23 mouse cellular contexts compared by ENCODE assay signal in genomic region chrX:36767386-36767785, GRCm38 (mm10). TPM values are rescaled to one million over a fixed set of nuclear protein-coding genes. Genes with fewer than 3 reads are reported as not detected.
A peak's percentile ranks its signal among the peaks of the same experiment; 100 is the strongest.
DNase-seq lines count a peak whose midpoint lies in the region; ATAC-seq and TF ChIP-seq lines count a peak whose summit lies in the region.
"Had no signal": no experiment of that assay in that cellular context is flagged by ENCODE, and none has a peak within 500 bp of the region (broad histone marks: within the 10 kb centered on the region; RNA-seq: fewer than 3 reads in every experiment).

No protein-coding gene starts in this region.

- TF ChIP-seq EP300 in ES-Bruce4 (IDR thresholded peaks at IDR 0.05; ENCODE audit: insufficient read depth, low read depth, low read length) = no peak

- TF ChIP-seq CTCF in liver, adult 2 months (IDR thresholded peaks at IDR 0.05; ENCODE audit: low read depth, low read length) = no peak
- no peak for TF ChIP-seq CTCF in ES-Bruce4 (IDR thresholded peaks at IDR 0.05; ENCODE audit: low read depth, low read length)

- no peak for TF ChIP-seq POLR2A in liver, adult 2 months (IDR thresholded peaks at IDR 0.05; ENCODE audit: extremely low read depth, insufficient read depth, low read length)
- TF ChIP-seq POLR2A in ES-Bruce4 (IDR thresholded peaks at IDR 0.05; ENCODE audit: insufficient read depth, low read length) = no peak

- WGBS in liver, adult 2 months = 13% methylated on average over 5 of the region's 5 CpGs
- 59% methylated on average over 5 of the region's 5 CpGs for WGBS in liver, embryonic 12.5 days (ENCODE audit: insufficient replicate concordance)
- WGBS in kidney, embryonic 14.5 days = 71% methylated on average over 5 of the region's 5 CpGs
- 54% methylated on average over 5 of the region's 5 CpGs for WGBS in midbrain, embryonic 10.5 days

- H3K4me3 ChIP-seq in liver, adult 2 months (ENCODE audit: insufficient read depth, low read depth, low read length) = no peak overlapping the region
- no peak overlapping the region for H3K4me3 ChIP-seq in liver, embryonic 12.5 days
- H3K4me3 ChIP-seq in ES-Bruce4 (ENCODE audit: low read depth, low read length) = no peak overlapping the region
- H3K4me3 ChIP-seq in kidney, embryonic 14.5 days (ENCODE audit: low read length) = no peak overlapping the region
- H3K4me3 ChIP-seq in midbrain, embryonic 10.5 days = no peak overlapping the region
- H3K4me3 ChIP-seq: embryonic facial prominence, embryonic 10.5 days; embryonic facial prominence, embryonic 12.5 days; forebrain, embryonic 10.5 days; forebrain, embryonic 12.5 days had no signal

- no peak overlapping the region for H3K9ac ChIP-seq in liver, adult 2 months (ENCODE audit: low read depth, low read length)
- H3K9ac ChIP-seq in liver, embryonic 12.5 days = no peak overlapping the region
- H3K9ac ChIP-seq in ES-Bruce4 (ENCODE audit: low read depth, poor library complexity, severe bottlenecking) = no peak overlapping the region
- H3K9ac ChIP-seq in kidney, embryonic 14.5 days (ENCODE audit: low read depth, low read length) = no peak overlapping the region
- H3K9ac ChIP-seq: embryonic facial prominence, embryonic 12.5 days; forebrain, embryonic 12.5 days had no signal

- H3K4me1 ChIP-seq in liver, adult 2 months (ENCODE audit: control insufficient read depth, insufficient read depth, low read length) = no peaks in the 10 kb centered on the region; the same call in 1 of the 2 replicates
- H3K4me1 ChIP-seq in liver, embryonic 12.5 days = no peaks in the 10 kb centered on the region
- peaks cover 2% of the 10 kb centered on the region for H3K4me1 ChIP-seq in ES-Bruce4 (ENCODE audit: control insufficient read depth, insufficient read depth, low read length)
- H3K4me1 ChIP-seq in kidney, embryonic 14.5 days (ENCODE audit: control insufficient read depth, insufficient read depth, low read length) = no peaks in the 10 kb centered on the region
- H3K4me1 ChIP-seq in midbrain, embryonic 10.5 days = peaks cover 21% of the 10 kb centered on the region
- H3K4me1 ChIP-seq: embryonic facial prominence, embryonic 10.5 days; embryonic facial prominence, embryonic 12.5 days had no signal

- DNase-seq in liver, adult 2 months (ENCODE audit: extremely low read depth, low read depth, low spot score) = peak; percentile 90
- DNase-seq in ZHBTc4 (ENCODE audit: low read depth, low spot score) = peak; percentile 9
- DNase-seq in fat pad, adult 2 months (ENCODE audit: extremely low read depth, low read depth, low spot score) = peak; percentile 71
- no peak for DNase-seq in midbrain, embryonic 10.5 days (ENCODE audit: low spot score)
- DNase-seq: adrenal gland, adult 8-10 months; adrenal gland, postnatal 14 days; adrenal gland, postnatal 36 days; B cell, adult 2 months; cerebellum, adult 18-20 months; cerebellum, adult 8-10 months; cerebellum, postnatal 10 days; cerebellum, postnatal 25 days had no signal

- ATAC-seq in liver, embryonic 12.5 days = no peak
- no peak for ATAC-seq in kidney, embryonic 14.5 days (ENCODE audit: low FRiP score, low TSS enrichment)
- ATAC-seq: CD4-positive, CD25-positive, alpha-beta regulatory T cell, adult 4 months; forebrain, embryonic 14.5 days; forebrain, embryonic 16.5 days had no signal

- no peak overlapping the region for H3K4me2 ChIP-seq in liver, embryonic 12.5 days
- no peak overlapping the region for H3K4me2 ChIP-seq in kidney, embryonic 14.5 days (replicated peaks; ENCODE audit: low read depth, low read length)
- H3K4me2 ChIP-seq: embryonic facial prominence, embryonic 12.5 days; forebrain, embryonic 12.5 days had no signal

- no peaks in the 10 kb centered on the region for H3K79me2 ChIP-seq in liver, adult 2 months (ENCODE audit: control insufficient read depth, insufficient read depth, low read length)

- H3K27me3 ChIP-seq in liver, adult 2 months (ENCODE audit: control insufficient read depth, insufficient read depth, low read length) = no peaks in the 10 kb centered on the region
- H3K27me3 ChIP-seq in liver, embryonic 12.5 days (replicated peaks) = no peaks in the 10 kb centered on the region
- H3K27me3 ChIP-seq in ES-Bruce4 (ENCODE audit: control insufficient read depth, insufficient read depth, low read length, poor library complexity, severe bottlenecking) = no peaks in the 10 kb centered on the region
- H3K27me3 ChIP-seq in kidney, embryonic 14.5 days (ENCODE audit: control insufficient read depth, insufficient read depth, low read length) = no peaks in the 10 kb centered on the region
- no peaks in the 10 kb centered on the region for H3K27me3 ChIP-seq in midbrain, embryonic 10.5 days (ENCODE audit: low read depth, poor library complexity, severe bottlenecking)
- H3K27me3 ChIP-seq: CH12.LX; embryonic facial prominence, embryonic 12.5 days; forebrain, embryonic 12.5 days had no signal

- H3K9me3 ChIP-seq in liver, embryonic 12.5 days (replicated peaks) = no peaks in the 10 kb centered on the region
- H3K9me3 ChIP-seq in ES-Bruce4 (replicated peaks; ENCODE audit: control insufficient read depth, insufficient read depth, low read length, poor library complexity, severe bottlenecking) = no peaks in the 10 kb centered on the region
- no peaks in the 10 kb centered on the region for H3K9me3 ChIP-seq in kidney, embryonic 14.5 days (ENCODE audit: control insufficient read depth, low read length)
- no peaks in the 10 kb centered on the region for H3K9me3 ChIP-seq in midbrain, embryonic 10.5 days (replicated peaks)
- H3K9me3 ChIP-seq: embryonic facial prominence, embryonic 10.5 days; embryonic facial prominence, embryonic 12.5 days; forebrain, embryonic 10.5 days; forebrain, embryonic 12.5 days had no signal

- H3K27ac ChIP-seq in liver, adult 2 months (replicated peaks; ENCODE audit: insufficient read depth, low read depth, low read length) = peak overlapping the region; percentile 46
- no peak overlapping the region for H3K27ac ChIP-seq in liver, embryonic 12.5 days
- peak overlapping the region; percentile 6; the same call in 1 of the 2 replicates for H3K27ac ChIP-seq in ES-Bruce4 (ENCODE audit: insufficient read depth, low read length)
- H3K27ac ChIP-seq in kidney, embryonic 14.5 days (ENCODE audit: low read depth, low read length) = no peak overlapping the region
- H3K27ac ChIP-seq in midbrain, embryonic 10.5 days (replicated peaks) = no peak overlapping the region
- H3K27ac ChIP-seq: embryonic facial prominence, embryonic 10.5 days; embryonic facial prominence, embryonic 12.5 days; forebrain, embryonic 10.5 days; forebrain, embryonic 12.5 days had no signal

- no peaks in the 10 kb centered on the region for H3K36me3 ChIP-seq in liver, adult 2 months (ENCODE audit: control insufficient read depth, insufficient read depth, low read length)
- H3K36me3 ChIP-seq in liver, embryonic 12.5 days = no peaks in the 10 kb centered on the region
- H3K36me3 ChIP-seq in ES-Bruce4 (ENCODE audit: control insufficient read depth, insufficient read depth, low read length, poor library complexity, severe bottlenecking) = no peaks in the 10 kb centered on the region
- H3K36me3 ChIP-seq in kidney, embryonic 14.5 days (ENCODE audit: control insufficient read depth, insufficient read depth, low read length) = no peaks in the 10 kb centered on the region
- no peaks in the 10 kb centered on the region for H3K36me3 ChIP-seq in midbrain, embryonic 10.5 days
- H3K36me3 ChIP-seq: embryonic facial prominence, embryonic 10.5 days; embryonic facial prominence, embryonic 12.5 days; forebrain, embryonic 10.5 days; forebrain, embryonic 12.5 days had no signal

RNA-seq across cellular contexts. Expression of gene Slc25a43, which starts 23.9 kb away (rescaled TPM):
- total RNA-seq in liver, adult 2 months (2014; rRNA removed) = 0.18 and 0.20 TPM in 2 replicates
- 0.09 and 0.24 TPM in 2 replicates for polyA plus RNA-seq in liver, adult 2 months (2012; rRNA removed)
- 1.0 and 1.2 TPM in 2 replicates for polyA plus RNA-seq in liver, embryonic 12.5 days (2016; fragmentation: Nextera tagmentation; extraction: Ambion mirVana)
- 5.2 and 7.8 TPM in 2 replicates for polyA plus RNA-seq in ES-Bruce4 (2011; ENCODE audit: insufficient read depth, insufficient read length, low read depth, missing spikeins)
- polyA plus RNA-seq in kidney, embryonic 14.5 days (2014; fragmentation: Nextera tagmentation; extraction: Ambion mirVana) = 2.2 and 3.4 TPM in 2 replicates
- polyA plus RNA-seq in midbrain, embryonic 10.5 days (2016; fragmentation: Nextera tagmentation; extraction: Ambion mirVana) = 0.99 and 1.6 TPM in 2 replicates

RNA-seq across cellular contexts. Expression of gene Slc25a5, which starts 28.1 kb away (rescaled TPM):
- 748 and 759 TPM in 2 replicates for total RNA-seq in liver, adult 2 months (2014; rRNA removed)
- 693 and 735 TPM in 2 replicates for polyA plus RNA-seq in liver, adult 2 months (2012; rRNA removed)
- 641 and 655 TPM in 2 replicates for polyA plus RNA-seq in liver, embryonic 12.5 days (2016; fragmentation: Nextera tagmentation; extraction: Ambion mirVana)
- 680 TPM in 2 replicates for polyA plus RNA-seq in ES-Bruce4 (2011; ENCODE audit: insufficient read depth, insufficient read length, low read depth, missing spikeins)
- 838 and 851 TPM in 2 replicates for polyA plus RNA-seq in kidney, embryonic 14.5 days (2014; fragmentation: Nextera tagmentation; extraction: Ambion mirVana)
- polyA plus RNA-seq in midbrain, embryonic 10.5 days (2016; fragmentation: Nextera tagmentation; extraction: Ambion mirVana) = 854 and 880 TPM in 2 replicates

Comparison
In these comparisons a context has a peak if more than half of its experiments do, and no peak if none do; other contexts are left out.
1. H3K27ac ChIP-seq: peak in liver, adult 2 months (single experiment) and ES-Bruce4 (single experiment); none in liver, embryonic 12.5 days (single experiment), kidney, embryonic 14.5 days (single experiment) and midbrain, embryonic 10.5 days (single experiment).